8 mouse cellular contexts compared by ENCODE assay signal in the genomic region with DNA sequence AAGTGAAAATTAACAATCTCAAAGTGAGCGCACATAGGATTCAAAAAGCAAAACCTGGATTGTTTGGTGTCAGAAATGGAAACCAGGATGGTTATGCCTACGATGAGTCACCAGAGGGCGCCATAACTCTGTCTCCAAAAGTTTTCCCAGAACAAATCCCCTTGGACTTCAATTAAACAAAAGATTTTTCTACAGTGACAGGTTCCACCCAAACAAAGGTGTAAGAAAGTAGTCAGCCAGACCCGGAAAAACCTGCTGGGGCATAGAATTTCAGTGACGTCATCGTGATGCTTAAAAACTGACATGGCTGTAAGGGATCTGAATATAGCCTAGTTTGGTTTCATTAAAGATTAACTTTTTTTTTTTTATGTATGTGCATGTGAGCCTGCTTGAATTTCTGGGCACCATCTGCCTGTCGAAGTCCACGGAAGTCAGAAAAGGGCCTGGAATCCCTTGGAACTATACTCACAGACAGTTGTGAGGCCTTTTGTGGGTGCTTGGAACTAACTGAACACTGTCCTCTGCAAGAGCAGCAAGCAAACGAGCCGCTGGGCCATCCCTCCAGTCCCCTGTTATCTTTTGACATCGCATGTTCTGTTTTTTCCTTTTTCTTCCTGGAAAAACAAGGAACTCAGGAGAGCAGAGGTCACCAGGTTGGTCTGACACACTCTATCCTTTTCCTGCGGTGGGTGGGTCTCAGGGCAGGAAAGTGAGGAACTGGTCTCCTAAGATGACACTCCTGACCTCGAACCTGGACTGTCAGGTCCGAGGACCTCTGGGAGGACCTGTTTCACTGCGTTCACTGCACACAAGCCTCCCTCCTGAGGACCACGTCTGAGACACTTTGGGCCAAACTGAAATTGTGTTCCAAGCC. TPM values are rescaled to one million over a fixed set of nuclear protein-coding genes. Genes with fewer than 3 reads are reported as not detected.
DNase-seq lines count a peak whose midpoint lies in the region; ATAC-seq and TF ChIP-seq lines count a peak whose summit lies in the region.

No protein-coding gene starts in this region.

- peak; percentile 74 for ATAC-seq in intestine, embryonic 15.5 days
- ATAC-seq in limb, embryonic 14.5 days (ENCODE audit: low FRiP score, low read depth) = no peak
- ATAC-seq in neural tube, embryonic 12.5 days (ENCODE audit: low FRiP score, low read depth) = peak; percentile 63

- H3K27me3 ChIP-seq in intestine, embryonic 15.5 days (replicated peaks) = no peaks in the 10 kb centered on the region
- H3K27me3 ChIP-seq in limb, embryonic 14.5 days (ENCODE audit: control insufficient read depth, insufficient read depth, low read length) = no peaks in the 10 kb centered on the region
- no peaks in the 10 kb centered on the region for H3K27me3 ChIP-seq in neural tube, embryonic 12.5 days (replicated peaks)

- H3K4me3 ChIP-seq in intestine, embryonic 15.5 days (replicated peaks) = no peak overlapping the region
- H3K4me3 ChIP-seq in limb, embryonic 14.5 days (replicated peaks; ENCODE audit: low read length) = no peak overlapping the region
- no peak overlapping the region for H3K4me3 ChIP-seq in neural tube, embryonic 12.5 days

- no peak overlapping the region for H3K4me2 ChIP-seq in intestine, embryonic 15.5 days (replicated peaks)
- H3K4me2 ChIP-seq in limb, embryonic 14.5 days (replicated peaks; ENCODE audit: low read depth, low read length, severe bottlenecking) = no peak overlapping the region
- no peak overlapping the region for H3K4me2 ChIP-seq in neural tube, embryonic 12.5 days (replicated peaks)

- H3K27ac ChIP-seq in intestine, embryonic 15.5 days = no peak overlapping the region
- no peak overlapping the region for H3K27ac ChIP-seq in limb, embryonic 14.5 days (replicated peaks; ENCODE audit: low read depth, low read length)
- no peak overlapping the region for H3K27ac ChIP-seq in neural tube, embryonic 12.5 days

- DNase-seq in thymus, postnatal 4 days = peak; percentile 31
- no peak for DNase-seq in thymus, postnatal 36 days
- peak; percentile 54 for DNase-seq in adrenal gland, postnatal 14 days
- peak; percentile 9 for DNase-seq in fibroblast of lung, adult 2 months (ENCODE audit: low read depth)
- peak; percentile 68 for DNase-seq in limb, embryonic 14.5 days (ENCODE audit: low spot score)
- no peak for DNase-seq in spleen, postnatal 14 days (ENCODE audit: low spot score in 2 of 2)

- H3K4me1 ChIP-seq in intestine, embryonic 15.5 days (replicated peaks) = 0 out of 2 replicates have a peak, but pooled peaks cover 3% of the 10 kb centered on the region
- no peaks in the 10 kb centered on the region for H3K4me1 ChIP-seq in limb, embryonic 14.5 days (ENCODE audit: control insufficient read depth, insufficient read depth, low read length)
- H3K4me1 ChIP-seq in neural tube, embryonic 12.5 days = no peaks in the 10 kb centered on the region

- H3K9me3 ChIP-seq in intestine, embryonic 15.5 days = no peaks in the 10 kb centered on the region
- H3K9me3 ChIP-seq in limb, embryonic 14.5 days (ENCODE audit: control insufficient read depth, low read length) = no peaks in the 10 kb centered on the region
- H3K9me3 ChIP-seq in neural tube, embryonic 12.5 days = no peaks in the 10 kb centered on the region

- TF ChIP-seq POLR2A in limb, embryonic 14.5 days (IDR thresholded peaks at IDR 0.05; ENCODE audit: borderline replicate concordance, extremely low read depth, insufficient read depth, insufficient read length) = no peak

- H3K9ac ChIP-seq in intestine, embryonic 15.5 days = no peak overlapping the region
- no peak overlapping the region for H3K9ac ChIP-seq in limb, embryonic 14.5 days (ENCODE audit: low read depth, low read length, severe bottlenecking)
- no peak overlapping the region for H3K9ac ChIP-seq in neural tube, embryonic 12.5 days

- no peaks in the 10 kb centered on the region for H3K36me3 ChIP-seq in intestine, embryonic 15.5 days
- no peaks in the 10 kb centered on the region for H3K36me3 ChIP-seq in limb, embryonic 14.5 days (ENCODE audit: control insufficient read depth, insufficient read depth, low read length)
- H3K36me3 ChIP-seq in neural tube, embryonic 12.5 days = no peaks in the 10 kb centered on the region

- 36% methylated on average over 16 of the region's 16 CpGs for WGBS in intestine, embryonic 15.5 days
- 46% methylated on average over 16 of the region's 16 CpGs for WGBS in limb, embryonic 14.5 days
- 48% methylated on average over 16 of the region's 16 CpGs for WGBS in neural tube, embryonic 12.5 days

RNA-seq across cellular contexts. Expression of a gene that starts 33.0 kb away (rescaled TPM):
- total RNA-seq in adrenal gland, postnatal 14 days (2021) = 51.3 and 54.2 TPM in 2 replicates
- 13.8 and 14.5 TPM in 2 replicates for polyA plus RNA-seq in intestine, embryonic 15.5 days (2015; fragmentation: Nextera tagmentation; extraction: Ambion mirVana)
- polyA plus RNA-seq in limb, embryonic 14.5 days (2012; rRNA removed) = 35.3 and 40.1 TPM in 2 replicates
- 22.1 and 22.6 TPM in 2 replicates for polyA plus RNA-seq in limb, embryonic 14.5 days (2014; fragmentation: Nextera tagmentation; extraction: Ambion mirVana)
- 20.6 and 26.1 TPM in 2 replicates for polyA plus RNA-seq in neural tube, embryonic 12.5 days (2016; fragmentation: Nextera tagmentation; extraction: Ambion mirVana)

Comparison
In these comparisons a context has a peak if more than half of its experiments do, and no peak if none do; other contexts are left out.
1. DNase-seq: peak in thymus, postnatal 4 days (single experiment), adrenal gland, postnatal 14 days (single experiment), fibroblast of lung, adult 2 months (single experiment) and limb, embryonic 14.5 days (single experiment); none in thymus, postnatal 36 days (0 of 2) and spleen, postnatal 14 days (0 of 2).